Mouse (Mus musculus) right cerebral cortex, postnatal 4 days (tissue): ENCODE data around the gene Pcbp4.

Source experiments
- DNase-seq: peaks from one replicate; pipeline ENCODE4 v3.0.0-alpha.2; 2022

Gene Pcbp4

GRCm38 (mm10) chr9:106453271-106454070 lies at the start of gene Pcbp4:
Gene Pcbp4, plus strand, starts transcription at chr9:106453291.
- peak; percentile 68 for DNase-seq

- DNase-seq: no peak
Observed at GRCm38 (mm10) chr9:106405275-106405674, 47.8 kb upstream of the Pcbp4 start.

- DNase-seq: no peak
Observed at GRCm38 (mm10) chr9:106406443-106407078, 46.5 kb upstream of the Pcbp4 start.

DNA sequence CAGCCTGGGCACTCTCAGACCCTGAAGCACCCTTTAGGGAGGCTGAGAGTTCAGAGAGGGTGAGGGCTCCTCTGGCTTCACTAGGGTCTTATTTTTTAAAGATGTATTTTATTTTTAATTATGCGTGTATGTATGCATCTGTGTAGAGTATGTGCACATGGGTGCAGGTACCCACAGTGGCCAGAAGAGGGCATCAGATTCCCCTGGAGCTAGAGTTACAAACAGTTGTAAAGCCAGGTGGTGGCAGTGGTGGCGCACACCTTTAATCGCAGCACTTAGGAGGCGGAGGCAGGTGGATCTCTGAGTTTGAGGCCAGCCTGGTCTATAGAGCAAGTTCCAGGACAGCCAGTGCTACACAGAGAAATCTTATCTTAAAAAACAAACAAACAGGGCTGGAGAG lies 44.0 kb upstream of the Pcbp4 start:
- DNase-seq: no peak

DNA sequence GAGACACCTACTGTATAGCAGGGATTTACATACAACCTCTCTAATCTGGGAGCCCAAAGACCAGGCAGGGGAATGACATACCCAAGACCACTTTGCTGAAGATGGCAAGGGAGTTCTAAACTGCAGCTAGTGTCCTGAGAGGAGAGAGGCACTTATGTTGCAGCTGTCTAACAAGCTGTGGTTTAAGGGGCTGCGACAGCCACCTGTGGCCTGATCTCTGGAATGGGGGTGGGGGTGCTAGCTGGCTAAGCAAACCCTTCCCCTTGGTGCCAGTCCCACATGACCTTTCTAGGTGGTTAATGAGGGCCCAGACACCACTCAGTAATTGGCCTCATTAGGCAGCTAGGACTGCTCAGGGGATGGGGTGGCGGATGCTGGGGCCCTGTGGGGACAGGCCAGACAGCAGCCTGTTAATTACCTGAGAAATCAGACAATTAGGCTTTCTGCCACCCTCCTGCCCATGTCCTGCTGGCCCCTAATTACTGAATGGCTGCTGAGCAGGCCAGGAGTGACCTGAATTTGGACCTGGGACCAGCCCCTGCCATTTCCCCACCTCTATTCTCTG lies 42.9 kb upstream of the Pcbp4 start:
- DNase-seq: no peak

DNA sequence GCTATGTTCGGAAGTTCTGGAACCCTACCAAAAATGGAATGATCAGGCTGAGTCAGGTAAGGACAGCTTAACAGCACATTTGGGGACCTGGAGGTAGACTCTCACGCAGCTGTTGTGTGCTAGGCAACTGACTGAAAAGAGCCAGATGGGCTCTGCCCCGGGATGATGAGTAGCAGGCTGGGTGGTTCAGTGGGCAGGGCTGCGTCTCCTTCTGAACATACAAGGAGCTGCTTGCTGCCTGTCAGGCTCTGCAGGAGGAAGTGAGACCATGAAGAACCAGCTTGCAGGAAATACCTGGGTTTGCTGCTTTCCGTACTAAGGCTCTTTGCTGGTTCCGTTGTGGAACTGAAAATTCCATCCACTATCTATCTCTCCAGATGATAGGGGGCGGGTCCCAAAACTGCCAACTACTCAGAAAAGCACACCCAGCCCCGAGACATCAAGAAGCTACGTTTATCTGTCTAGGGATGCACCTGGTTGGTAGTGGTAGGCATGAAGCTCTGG lies 41.9 kb upstream of the Pcbp4 start:
- no peak for DNase-seq

GRCm38 (mm10) chr9:106411729-106412128 lies 41.4 kb upstream of the Pcbp4 start:
- no peak for DNase-seq

DNA sequence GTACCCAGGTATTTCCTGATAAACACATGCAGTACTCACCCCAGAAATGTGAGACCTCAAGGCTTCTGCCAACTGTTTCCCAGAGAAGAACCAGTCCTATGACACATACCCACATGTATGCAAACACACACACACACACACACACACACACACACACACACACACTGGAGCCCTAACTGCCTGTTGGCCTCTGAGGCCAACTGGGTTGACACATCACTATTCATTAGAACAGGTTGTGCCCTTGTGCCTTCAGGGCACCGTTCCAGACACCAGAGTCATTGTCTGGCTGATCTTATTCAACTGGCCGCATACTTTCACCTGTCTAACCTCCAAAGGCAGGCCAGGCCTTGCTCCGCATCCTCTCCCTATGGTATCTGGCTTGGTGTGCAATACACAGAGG lies 40.9 kb upstream of the Pcbp4 start:
- DNase-seq: no peak

DNA sequence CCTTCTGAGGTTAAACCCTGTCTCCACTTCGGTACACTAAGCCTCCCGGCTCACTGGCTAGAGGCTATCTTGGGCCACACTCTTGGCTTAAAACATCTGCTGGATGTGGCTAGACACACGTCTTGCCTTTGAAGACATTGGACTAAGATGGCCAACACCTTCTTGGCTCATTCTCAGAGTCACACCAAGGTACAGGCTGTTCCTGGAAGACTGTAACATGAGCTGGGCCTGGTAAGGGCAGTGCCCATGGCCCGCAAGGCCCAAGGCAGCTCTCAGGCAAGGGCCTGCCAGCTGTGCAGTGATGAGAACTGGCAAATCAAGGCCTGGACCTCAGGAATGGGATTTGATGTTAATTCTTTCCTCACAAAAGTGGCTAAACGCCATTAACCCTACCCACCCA lies 39.5 kb upstream of the Pcbp4 start:
- DNase-seq: no peak

GRCm38 (mm10) chr9:106416826-106417225 lies 36.3 kb upstream of the Pcbp4 start:
- DNase-seq: no peak

GRCm38 (mm10) chr9:106417841-106418625 lies 35.1 kb upstream of the Pcbp4 start:
- DNase-seq: peak; percentile 96

GRCm38 (mm10) chr9:106420608-106421007 lies 32.5 kb upstream of the Pcbp4 start:
- DNase-seq: no peak

GRCm38 (mm10) chr9:106421033-106421864 lies 31.8 kb upstream of the Pcbp4 start:
- no peak for DNase-seq

DNA sequence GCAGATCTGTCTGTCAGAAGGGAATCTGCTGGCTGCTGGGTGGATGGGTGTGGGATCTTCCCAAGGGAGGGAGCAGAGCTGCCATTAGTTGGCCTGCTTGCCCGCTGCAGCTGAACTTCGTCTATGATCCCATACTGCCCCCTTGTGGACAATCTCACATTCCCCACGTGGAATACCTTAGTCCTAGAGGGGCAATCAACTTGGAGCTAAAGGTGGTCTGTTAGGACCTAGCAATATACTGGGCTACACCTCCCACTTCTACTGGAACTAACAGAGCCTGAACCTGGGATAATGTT lies 31.3 kb upstream of the Pcbp4 start:
- DNase-seq: peak; percentile 83

DNA sequence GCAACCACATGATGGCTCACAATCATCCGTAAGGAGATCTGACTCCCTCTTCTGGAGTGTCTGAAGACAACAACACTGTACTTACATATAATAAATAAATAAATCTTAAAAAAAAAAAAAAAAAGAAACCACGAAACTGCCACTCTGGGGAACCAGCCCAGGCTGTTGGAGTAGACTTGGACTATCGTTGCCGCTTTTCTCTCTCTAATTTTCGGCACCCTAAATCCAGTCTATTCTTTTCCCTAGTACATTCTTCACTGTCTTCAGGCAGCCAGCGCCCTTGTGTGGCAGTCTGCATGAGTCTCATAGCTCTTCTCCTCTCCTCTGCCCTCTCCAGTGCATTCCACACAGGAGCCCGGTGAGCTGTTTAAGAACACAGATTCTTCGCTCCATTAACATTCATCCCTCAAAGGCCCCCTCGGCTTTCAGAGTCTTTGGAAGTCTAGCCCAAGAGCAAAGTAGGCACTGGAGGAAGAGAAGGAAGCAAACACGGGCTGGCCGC lies 24.3 kb upstream of the Pcbp4 start:
- peak; percentile 40 for DNase-seq

DNA sequence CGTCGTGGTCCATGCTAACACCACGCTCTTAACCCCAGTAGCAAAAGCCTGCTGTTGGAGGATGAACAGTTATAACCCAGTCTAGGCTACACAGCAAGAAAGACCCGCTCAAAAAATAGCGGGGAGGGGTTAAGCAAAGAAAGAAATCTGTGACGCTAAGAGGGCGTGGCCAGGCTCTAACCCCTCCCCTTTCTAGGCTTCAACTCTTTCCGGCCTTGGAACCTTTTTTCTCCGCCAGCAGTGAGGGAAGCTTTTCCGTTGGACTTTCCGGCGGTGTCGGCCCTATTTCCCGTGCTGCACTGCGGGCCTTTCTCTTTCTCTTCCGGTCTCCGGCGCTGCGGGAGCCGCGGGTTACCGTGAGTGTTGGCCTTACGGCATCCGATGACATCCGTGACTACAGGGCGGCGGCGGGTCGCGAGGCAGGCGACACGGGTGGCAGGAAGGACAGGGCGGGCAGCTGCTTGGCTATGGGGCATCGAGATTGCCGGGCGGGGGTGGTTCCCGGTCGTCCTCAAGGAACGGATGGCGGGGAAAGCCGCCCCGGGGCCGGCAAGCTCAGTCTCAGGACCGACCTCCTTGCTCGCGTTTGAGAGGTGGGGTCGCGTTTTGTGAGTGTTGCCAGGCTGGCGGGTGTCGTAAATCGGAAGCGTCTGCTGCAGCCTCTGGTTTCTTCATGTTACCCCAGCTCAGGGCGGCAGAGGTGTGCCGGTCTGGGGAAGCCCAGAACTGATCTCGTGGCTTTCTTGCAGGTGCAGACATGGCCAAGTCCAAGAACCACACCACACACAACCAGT lies 23.7 kb upstream of the Pcbp4 start, which contains the start of gene Rpl29:
Rpl29 (plus strand) TSS at position 234 of the 794 bp plus-strand sequence.
- peak; percentile 88 for DNase-seq

DNA sequence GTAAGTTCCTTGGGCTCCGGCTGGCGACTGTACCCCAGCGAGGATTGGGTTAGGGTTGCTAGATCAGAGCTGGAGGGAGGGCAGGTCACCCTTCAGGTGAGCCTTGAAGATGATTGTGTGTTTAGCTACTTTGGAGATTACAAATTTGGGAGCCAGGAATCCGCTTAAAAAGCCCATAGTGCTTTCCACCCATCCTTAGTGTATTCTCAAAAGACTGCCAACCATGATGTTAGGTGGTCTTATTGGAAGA lies 23.2 kb upstream of the Pcbp4 start:
- DNase-seq: no peak

DNA sequence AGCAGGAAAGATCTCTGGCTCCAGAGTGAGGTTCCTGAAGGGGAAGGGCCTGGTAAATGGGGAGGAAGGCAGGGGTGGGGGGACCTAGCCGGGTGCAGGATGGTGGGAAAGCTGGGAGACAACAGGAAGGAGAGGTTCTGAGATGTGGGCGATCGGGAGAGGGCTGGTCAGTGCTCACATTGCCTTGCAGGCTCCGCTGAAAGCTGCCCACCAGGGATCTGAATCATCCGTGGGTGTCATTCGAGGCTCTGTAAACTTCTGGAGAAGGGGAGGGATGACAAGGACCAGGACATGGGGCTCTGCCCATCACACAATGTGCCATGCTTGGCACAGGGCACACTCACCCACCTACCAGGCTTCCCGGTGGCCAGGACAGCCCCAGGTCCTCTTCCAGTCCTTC lies 19.7 kb upstream of the Pcbp4 start:
- DNase-seq: no peak

GRCm38 (mm10) chr9:106436566-106436965 lies 16.5 kb upstream of the Pcbp4 start:
- DNase-seq: no peak

DNA sequence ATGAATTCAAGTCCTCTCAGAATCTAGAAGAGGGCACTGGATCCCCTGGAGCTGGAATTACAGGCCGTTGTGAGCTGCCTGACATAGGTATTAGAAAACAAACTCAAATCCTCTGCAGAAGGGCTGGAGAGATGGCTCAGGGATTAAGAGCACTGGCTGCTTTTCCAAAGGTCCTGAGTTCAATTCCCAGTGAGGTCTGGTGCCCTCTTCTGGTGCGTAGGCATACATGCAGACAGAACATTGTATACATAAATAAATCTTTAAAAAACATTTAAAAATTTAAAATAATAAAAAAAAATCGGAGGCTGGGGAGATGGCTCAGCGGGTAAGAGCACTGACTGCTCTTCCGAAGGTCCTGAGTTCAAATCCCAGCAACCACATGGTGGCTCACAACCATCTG lies 10.4 kb upstream of the Pcbp4 start:
- no peak for DNase-seq

GRCm38 (mm10) chr9:106444836-106445235 lies 8.3 kb upstream of the Pcbp4 start:
- no peak for DNase-seq

GRCm38 (mm10) chr9:106447348-106447747 lies 5.7 kb upstream of the Pcbp4 start, which contains the start of the genes Abhd14b and Abhd14a:
Gene Abhd14b, plus strand, starts transcription at chr9:106447459.
Gene Abhd14a, minus strand, starts transcription at chr9:106447678.
- DNase-seq: peak; percentile 88
